Mouse (Mus musculus) ovary, postnatal 36 days (tissue): ENCODE measurements around the gene Tmem132e.

Source experiments
- DNase-seq: peaks from one replicate; pipeline ENCODE4 v3.0.0; 2022; ENCODE audit warnings: low spot score, mixed read lengths

Tmem132e gene

GRCm38 (mm10) chr11:82434091-82434831, 45.6 kb downstream of the Tmem132e start:
- DNase-seq, result no peak

- DNase-seq, result no peak
These were observed 46.1 kb downstream of the Tmem132e start for GRCm38 (mm10) chr11:82434832-82435182.

- DNase-seq, result no peak
These were observed 59.8 kb downstream of the Tmem132e start for GRCm38 (mm10) chr11:82448485-82448884.

- no peak for DNase-seq
These were observed 63.8 kb downstream of the Tmem132e start for GRCm38 (mm10) chr11:82452516-82452915.

GRCm38 (mm10) chr11:82453230-82453629, 64.5 kb downstream of the Tmem132e start:
- DNase-seq, result no peak

- DNase-seq, result no peak
These were observed 72.6 kb downstream of the Tmem132e start for GRCm38 (mm10) chr11:82461326-82461725.

GRCm38 (mm10) chr11:82465536-82465935, 76.8 kb downstream of the Tmem132e start:
- DNase-seq, result no peak

GRCm38 (mm10) chr11:82467218-82467617, 78.5 kb downstream of the Tmem132e start:
- no peak for DNase-seq

GRCm38 (mm10) chr11:82471076-82471475, 82.4 kb downstream of the Tmem132e start:
- DNase-seq, result no peak

- DNase-seq, result no peak
These were observed 84.5 kb downstream of the Tmem132e start for GRCm38 (mm10) chr11:82473137-82473621.

GRCm38 (mm10) chr11:82476092-82476491, 87.4 kb downstream of the Tmem132e start:
- no peak for DNase-seq

GRCm38 (mm10) chr11:82477412-82477811, 88.7 kb downstream of the Tmem132e start:
- no peak for DNase-seq

GRCm38 (mm10) chr11:82480941-82481340, 92.2 kb downstream of the Tmem132e start:
- no peak for DNase-seq

GRCm38 (mm10) chr11:82487359-82488086, 98.8 kb downstream of the Tmem132e start:
- no peak for DNase-seq

GRCm38 (mm10) chr11:82490896-82491295, 102.2 kb downstream of the Tmem132e start:
- no peak for DNase-seq
